Mouse (Mus musculus): Measurements from ENCODE around the gene Gclc. TPM values are rescaled to one million over a fixed set of nuclear protein-coding genes. Genes with fewer than 3 reads are reported as not detected.
A peak's percentile ranks its signal among the peaks of the same experiment; 100 is the strongest.

The Gclc gene
- total and polyA plus RNA-seq, 3 experiments = 20.4 to 84.8 (median 35.7) TPM

GRCm38 (mm10) chr9:77806426-77806825 is 52.1 kb downstream of the Gclc start:
- in situ Hi-C loops (cut with MboI; ENCODE audit: low pct_ligation_motif_present, low pct_unique_long_range_greater_than_20kb, low sequenced_read_pairs) (loop anchor here (5.0 kb wide), 1 partner anchor 206 kb away; no protein-coding TSS in a partner anchor), dilution Hi-C loops (cut with MboI; ENCODE audit: extremely low pct_ligation_motif_present, extremely low pct_unique_long_range_greater_than_20kb, low sequenced_read_pairs) (no loop called here)
- Histone ChIP-seq H3K4me1 (ENCODE audit: control insufficient read depth in 1 of 2, insufficient read depth in 2 of 2) (peaks cover 4 to 6% of the 10 kb centered on the region in 2 experiments), H3K79me2 (replicated peaks; ENCODE audit: control insufficient read depth, extremely low read depth, insufficient read depth, poor library complexity, severe bottlenecking) (no peaks in the 10 kb centered on the region), H3K27me3 (replicated peaks) (no peaks in the 10 kb centered on the region), H3K4me3 (replicated peaks in 1 of 3; ENCODE audit: low read depth in 2 of 3, low read length in 2 of 3, poor library complexity in 1 of 3) (peak overlapping the region in 2 of 3 experiments; percentile 39 to 49), H3K36me3 (replicated peaks in 1 of 2; ENCODE audit: control insufficient read depth in 1 of 2, insufficient read depth in 1 of 2, low read length in 1 of 2) (no peaks in the 10 kb centered on the region), H3K9ac (ENCODE audit: insufficient read depth, low read depth) (peak overlapping the region; percentile 62; the same call in 1 of the 2 replicates), H3K27ac (ENCODE audit: insufficient read depth, low read depth) (no peak overlapping the region), H3K4me2 (ENCODE audit: insufficient read depth, low read depth, poor library complexity, severe bottlenecking) (peak overlapping the region; percentile 86), H3K9me3 (replicated peaks; ENCODE audit: low read length) (no peaks in the 10 kb centered on the region)
- no peak for DNase-seq (ENCODE audit: extremely low read depth)
- TF ChIP-seq MXI1 (IDR thresholded peaks at IDR 0.05; ENCODE audit: low read depth, low read length) (no peak), NELFE (IDR thresholded peaks at IDR 0.05; ENCODE audit: low read depth, low read length) (no peak), EP300 (IDR thresholded peaks at IDR 0.05; ENCODE audit: low read length) (no peak), JUND (conservative IDR thresholded peaks at IDR 0.05; ENCODE audit: low read depth, low read length) (no peak), USF2 (conservative IDR thresholded peaks at IDR 0.05; ENCODE audit: low read depth, low read length) (no peak), JUN (IDR thresholded peaks at IDR 0.05; ENCODE audit: insufficient read depth, low read depth, low read length) (no peak), TBP (conservative IDR thresholded peaks at IDR 0.05; ENCODE audit: low read depth, low read length) (no peak), SIN3A (IDR thresholded peaks at IDR 0.05; ENCODE audit: low read length) (no peak), CHD1 (IDR thresholded peaks at IDR 0.05; ENCODE audit: low read depth, low read length) (no peak), MAFK (IDR thresholded peaks at IDR 0.05; ENCODE audit: insufficient replicate concordance, low read length) (no peak), RCOR1 (conservative IDR thresholded peaks at IDR 0.05; ENCODE audit: low read depth, low read length) (no peak), KAT2A (IDR thresholded peaks at IDR 0.05; ENCODE audit: insufficient replicate concordance, low read length) (no peak), RAD21 (IDR thresholded peaks at IDR 0.05; ENCODE audit: low read depth, low read length) (no peak), ZC3H11A (IDR thresholded peaks at IDR 0.05; ENCODE audit: low read depth, low read length) (no peak), ETS1 (conservative IDR thresholded peaks at IDR 0.05; ENCODE audit: low read depth, low read length) (no peak), PAX5 (IDR thresholded peaks at IDR 0.05; ENCODE audit: low read length) (no peak), POLR2A (IDR thresholded peaks at IDR 0.05; ENCODE audit: low read depth, low read length) (no peak), SMC3 (IDR thresholded peaks at IDR 0.05; ENCODE audit: low read depth, low read length) (no peak), IRF4 (IDR thresholded peaks at IDR 0.05; ENCODE audit: low read depth, low read length) (no peak)

GRCm38 (mm10) chr9:77806842-77807668 is 52.7 kb downstream of the Gclc start:
- in situ Hi-C loops (cut with MboI; ENCODE audit: low pct_ligation_motif_present, low pct_unique_long_range_greater_than_20kb, low sequenced_read_pairs) (loop anchor here (5.0 kb wide), 1 partner anchor 205 kb away; no protein-coding TSS in a partner anchor), dilution Hi-C loops (cut with MboI; ENCODE audit: extremely low pct_ligation_motif_present, extremely low pct_unique_long_range_greater_than_20kb, low sequenced_read_pairs) (no loop called here)
- TF ChIP-seq CTCF (conservative IDR thresholded peaks at IDR 0.05 in 1 of 2, IDR thresholded peaks at IDR 0.05 in 1 of 2; ENCODE audit: low read depth in 2 of 2, low read length in 2 of 2) = peak; percentile 85 to 99
- TF ChIP-seq ZC3H11A (IDR thresholded peaks at IDR 0.05; ENCODE audit: low read depth, low read length) = peak; percentile 98
- TF ChIP-seq SMC3 (IDR thresholded peaks at IDR 0.05; ENCODE audit: low read depth, low read length) = peak; percentile 100
- no peak for TF ChIP-seq GABPA (IDR thresholded peaks at IDR 0.05; ENCODE audit: insufficient replicate concordance, low read depth, low read length)
- peak; percentile 56; the same call in 1 of the 2 replicates for TF ChIP-seq BHLHE40 (IDR thresholded peaks at IDR 0.05; ENCODE audit: low read depth, low read length)
- Histone ChIP-seq H3K36me3 (replicated peaks in 1 of 2; ENCODE audit: control insufficient read depth in 1 of 2, insufficient read depth in 1 of 2, low read length in 1 of 2) (no peaks in the 10 kb centered on the region), H3K27me3 (replicated peaks) (no peaks in the 10 kb centered on the region), H3K79me2 (replicated peaks; ENCODE audit: control insufficient read depth, extremely low read depth, insufficient read depth, poor library complexity, severe bottlenecking) (no peaks in the 10 kb centered on the region), H3K9ac (ENCODE audit: insufficient read depth, low read depth) (peak overlapping the region; percentile 62; the same call in 1 of the 2 replicates), H3K4me1 (ENCODE audit: control insufficient read depth in 1 of 2, insufficient read depth in 2 of 2) (peaks cover 4 to 6% of the 10 kb centered on the region in 2 experiments), H3K4me2 (ENCODE audit: insufficient read depth, low read depth, poor library complexity, severe bottlenecking) (peak overlapping the region; percentile 86), H3K9me3 (replicated peaks; ENCODE audit: low read length) (no peaks in the 10 kb centered on the region), H3K4me3 (replicated peaks in 1 of 3; ENCODE audit: low read depth in 2 of 3, low read length in 2 of 3, poor library complexity in 1 of 3) (peak overlapping the region in 2 of 3 experiments; percentile 39 to 49), H3K27ac (ENCODE audit: insufficient read depth, low read depth) (no peak overlapping the region)
- peak; percentile 89 for DNase-seq (ENCODE audit: extremely low read depth)
